Mouse (Mus musculus): Measurements from ENCODE around the gene Ddc.

GRCm38 (mm10) chr11:11907703-11908413 is 9.9 kb upstream of the Ddc start:
- TF ChIP-seq CTCF (IDR thresholded peaks at IDR 0.05; ENCODE audit: low read depth, low read length): no peak
- no peak for TF ChIP-seq TAL1 (conservative IDR thresholded peaks at IDR 0.05; ENCODE audit: low read depth, low read length)
- TF ChIP-seq GATA1 (IDR thresholded peaks at IDR 0.05; ENCODE audit: borderline replicate concordance, low read length): no peak
- TF ChIP-seq GATA2 (IDR thresholded peaks at IDR 0.05; ENCODE audit: borderline replicate concordance, low read depth, low read length): no peak
